Mouse (Mus musculus) embryo, embryonic 11 days (tissue): ENCODE measurements around the gene Olfr976.
"Not testable (repeated sequence)": the region's sequence is repeated elsewhere in the genome, so short reads cannot be mapped to it uniquely, and the experiment has no call there.

Experiments used
- DNase-seq: peaks from one replicate; pipeline ENCODE4 v3.0.0-alpha.2; 2015

The Olfr976 gene

GRCm38 (mm10) chr9:39961033-39961432, at the start of gene Olfr976:
Gene Olfr976, minus strand, starts transcription at chr9:39961133.
- DNase-seq = not testable (repeated sequence)

- no peak for DNase-seq
These were observed 48.5 kb upstream of the Olfr976 start, which contains the start of gene Olfr980 for GRCm38 (mm10) chr9:40009482-40009881. Gene Olfr980, minus strand, starts transcription at chr9:40009582.

DNA sequence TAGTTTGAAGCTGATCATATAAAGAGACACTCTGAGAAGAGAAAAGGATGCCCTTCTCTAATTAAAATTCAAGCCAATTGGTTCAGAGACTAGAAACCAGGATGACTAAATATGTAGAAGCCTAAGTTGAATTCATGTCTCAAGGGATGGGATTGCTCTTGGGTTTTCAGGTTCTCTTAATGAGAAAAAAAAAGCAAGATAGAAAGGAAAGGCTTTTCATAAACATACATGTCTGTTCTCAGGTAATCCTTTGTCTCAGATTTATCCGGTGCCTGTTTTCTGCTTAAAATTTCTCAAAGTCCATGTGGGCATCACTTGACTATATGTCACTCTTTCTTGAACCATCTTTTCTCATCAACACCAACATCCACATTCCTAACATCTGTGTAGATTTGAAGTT, 42.4 kb upstream of the Olfr976 start, which contains the start of gene Olfr979:
TSS of gene Olfr979 (minus strand) at position 101 of the 400 bp plus-strand sequence.
- DNase-seq = no peak

DNA sequence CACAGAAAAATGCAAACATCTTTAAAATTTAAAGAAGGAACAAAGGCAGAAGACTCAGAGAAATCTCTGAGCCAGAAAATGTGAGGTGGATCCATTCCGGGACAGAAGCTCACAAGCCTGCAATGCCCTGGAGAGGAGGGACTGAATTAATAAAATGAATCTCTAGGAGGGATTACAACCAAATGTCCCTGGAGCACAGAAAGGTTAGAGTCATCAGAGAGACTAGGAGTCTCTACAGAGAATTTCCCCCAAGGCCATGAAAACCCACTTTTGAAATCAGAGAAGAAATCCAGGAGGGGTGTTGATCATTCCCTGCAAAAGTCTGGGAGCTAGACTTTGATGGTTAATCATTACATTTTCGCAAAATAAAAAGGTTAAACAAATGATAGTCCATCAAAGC, 30.9 kb upstream of the Olfr976 start, which contains the start of gene Olfr978:
TSS of gene Olfr978 (plus strand) at position 301 of the 400 bp plus-strand sequence.
- DNase-seq = no peak

- not testable (repeated sequence) for DNase-seq
These were observed 15.7 kb upstream of the Olfr976 start for GRCm38 (mm10) chr9:39976581-39977145.

- no peak for DNase-seq
These were observed 9.0 kb downstream of the Olfr976 start, which contains the start of gene Olfr975 for GRCm38 (mm10) chr9:39951946-39952345. Gene Olfr975, minus strand, starts transcription at chr9:39952046.

DNA sequence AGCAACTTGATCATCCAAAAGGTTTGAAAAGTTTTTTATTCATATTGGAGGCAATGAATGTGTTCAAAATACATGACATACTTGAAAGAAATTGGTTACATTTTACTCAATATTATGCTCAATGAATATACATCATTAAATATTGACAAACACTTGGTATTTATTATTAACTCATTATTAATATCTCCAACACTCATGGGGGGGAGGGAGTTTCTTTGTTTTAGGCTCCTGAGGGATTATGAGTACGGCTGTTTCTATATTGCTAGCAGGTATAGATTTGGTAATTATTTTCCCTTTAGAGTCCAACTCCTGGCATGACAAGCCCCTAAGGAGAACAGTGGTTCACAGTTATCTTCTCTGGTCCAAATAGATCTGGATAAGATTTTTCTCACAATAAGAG, 23.7 kb downstream of the Olfr976 start, which contains the start of gene Olfr974:
TSS of gene Olfr974 (plus strand) at position 301 of the 400 bp plus-strand sequence.
- DNase-seq = no peak

GRCm38 (mm10) chr9:39928837-39929236, 32.1 kb downstream of the Olfr976 start:
- DNase-seq = not testable (repeated sequence)

DNA sequence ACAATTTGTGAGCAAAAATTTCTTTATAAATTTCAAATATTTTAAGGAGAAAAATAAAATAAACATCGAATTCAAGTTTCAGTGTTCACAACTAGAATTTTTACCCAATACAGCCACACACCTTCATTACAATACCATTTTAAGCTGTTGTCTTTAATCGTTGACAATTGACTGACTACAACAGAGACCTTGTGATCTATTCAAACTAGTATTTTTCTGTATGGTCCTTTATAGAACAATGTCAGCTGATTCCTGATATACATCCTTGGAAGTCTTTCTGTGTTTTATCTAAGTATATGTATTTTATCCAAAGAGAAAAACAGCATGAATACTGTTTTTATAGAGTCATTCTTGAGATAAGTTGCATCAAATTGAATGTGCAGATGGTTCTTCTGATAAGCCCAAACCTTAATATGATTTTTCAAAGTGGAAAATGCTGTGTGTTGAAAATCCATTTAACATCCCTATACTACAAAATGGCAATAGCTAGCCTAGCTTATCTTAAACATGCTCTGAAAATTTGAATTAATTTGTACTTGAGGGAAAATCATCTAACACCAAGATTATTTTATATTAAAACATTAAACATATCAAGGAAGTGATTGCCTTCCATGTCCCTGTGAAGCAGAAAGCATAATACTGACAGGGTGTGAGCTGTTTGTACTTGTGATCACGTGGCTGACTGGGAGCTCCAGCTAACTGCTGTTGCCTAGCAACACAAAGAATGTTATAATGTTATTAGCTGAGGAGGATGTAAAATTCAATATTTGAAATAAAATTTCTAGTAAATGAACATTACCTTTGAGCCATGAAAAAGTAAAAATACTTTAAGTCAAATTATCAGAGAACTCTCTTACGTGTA, 32.7 kb downstream of the Olfr976 start:
- not testable (repeated sequence) for DNase-seq

DNA sequence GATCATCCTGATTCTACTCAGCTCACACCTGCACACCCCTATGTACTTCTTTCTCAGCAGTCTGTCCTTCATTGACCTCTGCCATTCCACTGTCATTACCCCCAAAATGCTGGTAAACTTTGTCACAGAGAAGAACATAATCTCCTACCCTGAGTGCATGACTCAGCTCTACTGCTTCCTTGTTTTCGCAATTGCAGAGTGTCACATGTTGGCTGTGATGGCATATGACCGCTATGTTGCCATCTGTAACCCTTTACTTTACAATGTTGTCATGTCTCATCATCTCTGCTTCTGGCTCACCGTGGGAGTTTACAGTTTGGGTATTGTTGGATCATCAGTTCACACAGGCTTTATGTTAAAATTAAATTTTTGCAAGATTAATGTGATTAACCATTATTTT, 51.0 kb downstream of the Olfr976 start:
- DNase-seq = no peak

- DNase-seq = no peak
These were observed 53.9 kb downstream of the Olfr976 start, which contains the start of gene Olfr229 for GRCm38 (mm10) chr9:39907036-39907435. Gene Olfr229, plus strand, starts transcription at chr9:39907336.

- DNase-seq = no peak
These were observed 55.8 kb downstream of the Olfr976 start for GRCm38 (mm10) chr9:39905106-39905505.
